Mouse (Mus musculus) urinary bladder, adult 18-20 months (tissue): ENCODE data around the gene Vav3.

Experiments used
- DNase-seq, 2 experiments: peaks; one replicate each; pipeline ENCODE4 v3.0.0; 2022; ENCODE audit warnings: low spot score in 2 of 2, mixed read lengths in 2 of 2

Gene Vav3

GRCm38 (mm10) chr3:109574161-109574560, 233.7 kb downstream of the Vav3 start:
- DNase-seq, result no peak

- no peak for DNase-seq
Measured at GRCm38 (mm10) chr3:109578347-109578746, 237.9 kb downstream of the Vav3 start.

DNA sequence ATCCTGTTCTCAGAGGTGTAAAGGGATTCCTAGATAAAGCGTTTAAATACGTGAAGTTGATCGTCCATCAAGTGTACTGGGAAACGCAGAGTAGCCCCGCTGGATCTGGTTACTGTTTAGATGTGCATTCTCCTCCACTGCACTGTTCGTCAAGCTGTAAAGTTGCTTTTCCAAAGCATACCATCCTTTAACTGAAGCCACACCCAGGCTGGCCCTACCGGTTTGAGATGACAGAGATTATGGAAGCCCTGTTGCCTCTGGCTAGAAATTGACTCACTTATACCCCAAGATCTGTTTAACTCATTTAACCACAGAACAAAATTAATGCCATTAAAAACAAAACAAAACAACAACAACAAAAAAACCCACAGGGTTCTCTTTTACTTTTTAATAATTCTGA, 238.5 kb downstream of the Vav3 start:
- peak; percentile 23 to 56 for DNase-seq

DNA sequence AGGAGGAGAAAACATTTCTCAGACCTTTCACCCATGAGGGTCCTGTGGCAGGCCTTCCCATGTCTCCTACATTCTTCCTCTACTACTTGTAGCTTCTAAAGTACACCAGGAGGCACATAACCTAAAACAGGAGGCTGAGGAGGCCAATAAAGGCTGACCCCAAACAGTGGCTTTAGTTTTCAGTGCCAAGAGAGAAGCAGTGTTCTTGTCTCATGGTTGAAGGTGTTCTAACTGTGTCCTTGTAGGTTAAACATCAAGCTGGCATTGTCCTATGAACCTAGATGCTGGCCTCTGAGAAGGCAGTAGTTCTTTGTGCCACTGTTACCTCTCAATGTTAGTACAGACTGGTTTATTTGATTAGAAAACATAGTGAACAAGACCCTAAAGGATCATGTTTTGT, 245.5 kb downstream of the Vav3 start:
- no peak for DNase-seq

DNA sequence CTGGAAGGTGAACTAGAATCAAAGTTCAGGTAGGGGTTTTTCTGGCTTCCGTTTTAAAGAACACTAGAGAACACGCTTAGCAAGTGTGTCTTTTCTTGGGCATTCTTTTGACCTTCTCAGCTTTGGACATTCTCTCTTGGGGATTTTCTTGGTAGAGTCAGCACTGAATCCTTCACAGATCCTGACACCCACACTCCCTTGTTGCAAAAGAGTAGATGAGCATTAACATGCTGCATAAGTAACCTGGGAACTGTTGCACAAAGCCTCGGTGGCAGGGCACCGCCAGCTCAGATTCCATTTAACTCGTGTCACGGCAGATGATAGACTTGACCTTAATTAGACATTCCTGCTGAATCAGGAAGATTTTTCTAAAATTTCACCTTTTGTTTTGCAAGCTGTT, 252.5 kb downstream of the Vav3 start:
- DNase-seq, result no peak

GRCm38 (mm10) chr3:109596084-109596483, 255.6 kb downstream of the Vav3 start:
- no peak for DNase-seq

- no peak for DNase-seq
Measured at GRCm38 (mm10) chr3:109600699-109601451, 260.4 kb downstream of the Vav3 start.

- no peak for DNase-seq
Measured at GRCm38 (mm10) chr3:109602753-109603152, 262.3 kb downstream of the Vav3 start.

- DNase-seq, result no peak
Measured at GRCm38 (mm10) chr3:109606121-109606520, 265.7 kb downstream of the Vav3 start.

- no peak for DNase-seq
Measured at GRCm38 (mm10) chr3:109621721-109622120, 281.3 kb downstream of the Vav3 start.

DNA sequence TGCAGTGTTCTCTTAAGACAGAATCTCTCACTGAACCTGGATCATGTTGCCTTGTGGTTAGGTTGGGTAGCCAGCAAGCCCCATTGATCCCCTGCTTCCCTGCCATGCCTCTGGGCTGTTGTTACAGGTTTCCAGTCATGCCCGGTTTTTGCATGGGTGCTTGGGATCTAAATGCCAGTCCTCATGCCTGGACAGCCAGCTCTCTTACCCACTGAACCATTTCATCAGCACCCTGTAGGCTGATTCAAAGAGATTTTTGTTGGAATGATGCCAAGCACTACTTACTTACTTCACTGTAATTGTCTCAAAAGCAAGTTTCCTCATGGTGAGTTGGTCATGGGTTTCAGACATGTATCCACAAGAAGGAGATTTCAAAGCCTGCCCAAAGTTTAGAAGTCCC, 281.9 kb downstream of the Vav3 start:
- no peak for DNase-seq

- no peak for DNase-seq
Measured at GRCm38 (mm10) chr3:109622816-109623215, 282.4 kb downstream of the Vav3 start.

GRCm38 (mm10) chr3:109623770-109624169, 283.3 kb downstream of the Vav3 start:
- DNase-seq, result no peak

DNA sequence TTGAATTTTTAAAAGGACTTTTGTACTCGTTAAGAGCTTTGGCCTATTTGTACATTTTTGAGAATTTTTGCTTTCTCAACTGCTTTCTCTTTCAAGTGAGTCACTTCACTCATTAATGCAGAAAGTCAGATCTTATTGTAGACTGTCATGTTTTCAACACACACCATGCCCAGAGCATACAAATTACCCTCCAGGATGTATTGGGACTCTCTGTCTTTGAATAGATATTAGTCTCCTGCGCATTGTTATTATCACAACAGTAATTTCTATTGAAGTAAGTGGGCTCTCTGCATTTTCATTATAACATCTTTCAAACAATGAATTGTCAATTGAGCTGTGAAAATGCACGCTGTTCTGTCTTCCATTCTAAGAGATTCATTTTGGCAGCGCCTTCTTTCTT, 295.6 kb downstream of the Vav3 start:
- no peak for DNase-seq

- DNase-seq, result no peak
Measured at GRCm38 (mm10) chr3:109639386-109639785, 298.9 kb downstream of the Vav3 start.

DNA sequence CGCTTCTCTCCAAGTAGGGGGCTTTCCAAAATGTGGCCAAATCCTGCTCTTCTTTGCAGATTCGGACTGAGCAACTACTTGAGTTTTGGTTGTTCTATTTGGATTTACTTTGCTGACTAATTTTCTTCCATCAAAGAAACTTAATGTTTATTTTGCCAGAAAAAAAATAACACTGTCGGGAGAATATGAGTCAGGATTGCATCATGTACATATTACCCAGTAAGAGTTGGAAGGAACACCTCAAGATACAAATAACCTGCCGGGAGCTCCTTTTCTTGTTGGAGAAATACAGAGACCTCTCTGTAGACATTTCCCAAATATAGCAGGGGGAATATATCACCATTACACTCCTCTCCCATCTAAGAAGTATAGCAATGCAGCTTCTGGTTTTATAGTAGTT, 300.3 kb downstream of the Vav3 start:
- no peak for DNase-seq

- DNase-seq, result no peak
Measured at GRCm38 (mm10) chr3:109648242-109648641, 307.8 kb downstream of the Vav3 start.

DNA sequence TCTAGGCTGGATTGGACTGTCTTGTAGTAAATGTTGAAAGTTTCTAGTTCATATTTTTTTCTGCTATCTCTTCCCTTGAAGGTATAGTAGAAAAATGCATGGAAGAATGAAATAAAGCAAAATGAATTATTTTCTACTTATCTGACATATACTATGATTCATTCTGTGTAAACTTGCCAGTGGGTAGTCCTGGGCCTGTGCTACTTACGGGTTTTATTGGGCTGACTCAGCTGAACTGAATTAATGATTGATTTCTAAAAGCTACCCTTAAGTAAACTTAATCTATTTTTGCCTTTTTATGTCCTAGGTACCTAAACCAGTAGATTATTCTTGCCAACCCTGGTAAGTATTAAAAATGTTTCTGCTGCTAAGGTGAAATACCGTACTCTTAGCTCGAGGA, 311.0 kb downstream of the Vav3 start:
- no peak for DNase-seq

- no peak for DNase-seq
Measured at GRCm38 (mm10) chr3:109652860-109653631, 312.6 kb downstream of the Vav3 start.

GRCm38 (mm10) chr3:109654386-109654785, 313.9 kb downstream of the Vav3 start:
- DNase-seq, result no peak

- DNase-seq, result no peak
Measured at GRCm38 (mm10) chr3:109671716-109672115, 331.3 kb downstream of the Vav3 start.

- DNase-seq, result no peak
Measured at GRCm38 (mm10) chr3:109672925-109673324, 332.5 kb downstream of the Vav3 start.

- DNase-seq, result no peak
Measured at GRCm38 (mm10) chr3:109680281-109680680, 339.8 kb downstream of the Vav3 start.
